Mouse (Mus musculus) lung, postnatal 0 days (tissue): Measurements from ENCODE around the gene Clybl. TPM values are rescaled to one million over a fixed set of nuclear protein-coding genes. Genes with fewer than 3 reads are reported as not detected.

ENCODE experiments used
- ATAC-seq: fragments of 200-750 bp; cut with Nextera tagmentation; 2 replicates; pipeline ENCODE4 v1.8.0; 2017; ENCODE audit warnings: moderate library complexity
- DNase-seq: peaks from one replicate; pipeline ENCODE4 v3.0.0-alpha.2; 2016; ENCODE audit warnings: low spot score
- H3K27ac ChIP-seq: fragments of 300-500 bp; sonication (generic); 2 replicates; pipeline ENCODE4 v1.5.1; 2014; ENCODE audit warnings: antibody characterized with exemption, mild to moderate bottlenecking, low read length, mixed read lengths
- H3K27me3 ChIP-seq: fragments of 300-500 bp; sonication (generic); replicated peaks from 2 replicates; pipeline ENCODE4 v1.6.1; 2014; ENCODE audit warnings: low read length, mixed read lengths; ENCODE audit not compliant: insufficient read depth
- H3K36me3 ChIP-seq: fragments of 300-500 bp; sonication (generic); 2 replicates; pipeline ENCODE4 v1.6.1; 2014; ENCODE audit warnings: low read length, mixed read lengths; ENCODE audit not compliant: insufficient read depth
- H3K4me1 ChIP-seq: fragments of 300-500 bp; sonication (generic); 2 replicates; pipeline ENCODE4 v1.6.1; 2014; ENCODE audit warnings: antibody characterized with exemption, low read depth, low read length, mixed read lengths; ENCODE audit not compliant: insufficient read depth
- H3K4me2 ChIP-seq: fragments of 300-500 bp; sonication (generic); replicated peaks from 2 replicates; pipeline ENCODE4 v1.6.1; 2014; ENCODE audit warnings: low read depth, mild to moderate bottlenecking, low read length, moderate library complexity, mixed read lengths
- H3K4me3 ChIP-seq: fragments of 300-500 bp; sonication (generic); 2 replicates; pipeline ENCODE4 v1.5.1; 2014; ENCODE audit warnings: low read depth, low read length
- H3K9ac ChIP-seq: fragments of 300-500 bp; sonication (generic); replicated peaks from 2 replicates; pipeline ENCODE4 v1.6.1; 2014; ENCODE audit warnings: low read depth, mild to moderate bottlenecking
- H3K9me3 ChIP-seq: fragments of 300-500 bp; sonication (generic); 2 replicates; pipeline ENCODE4 v1.6.1; 2016; ENCODE audit warnings: low read length, mixed read lengths
- CTCF ChIP-seq: IDR thresholded peaks from 2 replicates; pipeline ENCODE4 v1.5.1; 2016; ENCODE audit warnings: antibody characterized with exemption, mild to moderate bottlenecking
- EP300 ChIP-seq: IDR thresholded peaks from 2 replicates; pipeline ENCODE4 v1.6.1; 2016; ENCODE audit warnings: antibody characterized with exemption, mild to moderate bottlenecking, control low read depth
- WGBS: fragments of 180-500 bp; shearing (Covaris S2); extraction: QIAGEN DNeasy Blood & Tissue Kit; methylation state at CpG from one replicate; pipeline ENCODE4 v1.1.7; 2014; 5-methylcytosine and 5-hydroxymethylcytosine counted together
- polyA plus RNA-seq: library from polyadenylated mRNA; unstranded; fragments of >200 nt; fragmentation: Nextera tagmentation; extraction: Ambion mirVana; gene quantifications from 2 replicates; pipeline ENCODE4 v1.2.1, GENCODE M21; 2015

Clybl gene
- polyA plus RNA-seq, 1 experiment from 2014 or later, result 9.2 TPM

GRCm38 (mm10) chr14:122303821-122304220, 122.3 kb downstream of the Clybl start:
- Histone ChIP-seq H3K4me2 (no peak overlapping the region), H3K27ac (no peak overlapping the region), H3K4me1 (no peaks in the 10 kb centered on the region), H3K36me3 (no peaks in the 10 kb centered on the region), H3K9ac (no peak overlapping the region), H3K4me3 (no peak overlapping the region), H3K9me3 (no peaks in the 10 kb centered on the region), H3K27me3 (no peaks in the 10 kb centered on the region)
- ATAC-seq, result no peak
- 12% methylated on average over 1 of the region's 1 CpGs for WGBS
- TF ChIP-seq EP300 (no peak), CTCF (no peak)
- no peak for DNase-seq

GRCm38 (mm10) chr14:122305132-122305531, 123.6 kb downstream of the Clybl start:
- no peak overlapping the region for H3K27ac ChIP-seq
- 55% methylated on average over 8 of the region's 8 CpGs for WGBS
- no peaks in the 10 kb centered on the region for H3K9me3 ChIP-seq
- H3K27me3 ChIP-seq, result no peaks in the 10 kb centered on the region
- TF ChIP-seq EP300, result no peak
- H3K4me3 ChIP-seq, result no peak overlapping the region
- H3K9ac ChIP-seq, result no peak overlapping the region
- H3K4me1 ChIP-seq, result no peaks in the 10 kb centered on the region
- no peaks in the 10 kb centered on the region for H3K36me3 ChIP-seq
- ATAC-seq (no peak), DNase-seq (no peak)
- H3K4me2 ChIP-seq, result no peak overlapping the region

GRCm38 (mm10) chr14:122312415-122312814, 130.9 kb downstream of the Clybl start:
- DNase-seq, result no peak
- no peak overlapping the region for H3K4me3 ChIP-seq
- no peak overlapping the region for H3K4me2 ChIP-seq
- H3K36me3 ChIP-seq, result no peaks in the 10 kb centered on the region
- no peak overlapping the region for H3K27ac ChIP-seq
- WGBS, result 90% methylated on average over 6 of the region's 6 CpGs
- H3K9ac ChIP-seq, result no peak overlapping the region
- H3K9me3 ChIP-seq, result no peaks in the 10 kb centered on the region
- H3K4me1 ChIP-seq, result no peaks in the 10 kb centered on the region
- ATAC-seq, result no peak
- H3K27me3 ChIP-seq, result no peaks in the 10 kb centered on the region
- TF ChIP-seq CTCF, result no peak
- TF ChIP-seq EP300, result no peak

GRCm38 (mm10) chr14:122313328-122313727, 131.8 kb downstream of the Clybl start:
- TF ChIP-seq CTCF (no peak), EP300 (no peak)
- WGBS, result 73% methylated on average over 4 of the region's 4 CpGs

GRCm38 (mm10) chr14:122315743-122316142, 134.2 kb downstream of the Clybl start:
- no peaks in the 10 kb centered on the region for H3K27me3 ChIP-seq
- no peak overlapping the region for H3K27ac ChIP-seq
- no peak for TF ChIP-seq CTCF
- TF ChIP-seq EP300, result no peak
- no peaks in the 10 kb centered on the region for H3K4me1 ChIP-seq
- no peak overlapping the region for H3K4me2 ChIP-seq
- 85% methylated on average over 12 of the region's 12 CpGs for WGBS
- ATAC-seq, result no peak
- H3K4me3 ChIP-seq, result no peak overlapping the region
- H3K36me3 ChIP-seq, result no peaks in the 10 kb centered on the region
- no peak for DNase-seq
- H3K9ac ChIP-seq, result no peak overlapping the region
- H3K9me3 ChIP-seq, result no peaks in the 10 kb centered on the region

More at GRCm38 (mm10) chr14:122313328-122313727, 131.8 kb downstream of the Clybl start:
- DNase-seq (no peak), ATAC-seq (no peak)
- Histone ChIP-seq H3K4me3 (no peak overlapping the region), H3K27ac (no peak overlapping the region), H3K4me1 (no peaks in the 10 kb centered on the region), H3K36me3 (no peaks in the 10 kb centered on the region), H3K9me3 (no peaks in the 10 kb centered on the region), H3K9ac (no peak overlapping the region), H3K27me3 (no peaks in the 10 kb centered on the region), H3K4me2 (no peak overlapping the region)

- H3K27ac ChIP-seq, result no peak overlapping the region
- no peak for DNase-seq
- H3K4me1 ChIP-seq, result no peaks in the 10 kb centered on the region
- TF ChIP-seq EP300 (no peak), CTCF (no peak)
- WGBS, result 19% methylated on average over 5 of the region's 5 CpGs
- H3K36me3 ChIP-seq, result no peaks in the 10 kb centered on the region
- H3K4me3 ChIP-seq, result no peak overlapping the region
- H3K27me3 ChIP-seq, result no peaks in the 10 kb centered on the region
- H3K9ac ChIP-seq, result no peak overlapping the region
- H3K9me3 ChIP-seq, result no peaks in the 10 kb centered on the region
- no peak for ATAC-seq
- no peak overlapping the region for H3K4me2 ChIP-seq
These were observed 140.6 kb downstream of the Clybl start for GRCm38 (mm10) chr14:122322136-122322535.

- no peak overlapping the region for H3K9ac ChIP-seq
- no peaks in the 10 kb centered on the region for H3K36me3 ChIP-seq
- H3K9me3 ChIP-seq, result no peaks in the 10 kb centered on the region
- 62% methylated on average over 9 of the region's 9 CpGs for WGBS
- no peak overlapping the region for H3K27ac ChIP-seq
- H3K4me2 ChIP-seq, result no peak overlapping the region
- DNase-seq (no peak), ATAC-seq (no peak)
- no peaks in the 10 kb centered on the region for H3K4me1 ChIP-seq
- TF ChIP-seq CTCF (no peak), EP300 (no peak)
- no peaks in the 10 kb centered on the region for H3K27me3 ChIP-seq
- H3K4me3 ChIP-seq, result no peak overlapping the region
These were observed 142.4 kb downstream of the Clybl start for GRCm38 (mm10) chr14:122323838-122324458.
